Mouse (Mus musculus) kidney, postnatal 0 days (tissue): ENCODE data around the gene Zmynd8. TPM values are rescaled to one million over a fixed set of nuclear protein-coding genes. Genes with fewer than 3 reads are reported as not detected.

Source experiments
- ATAC-seq: fragments of 200-750 bp; cut with Nextera tagmentation; replicated peaks from 2 replicates; pipeline ENCODE4 v1.8.0; 2017; ENCODE audit warnings: low read depth, moderate number of reproducible peaks, moderate TSS enrichment, moderate library complexity; ENCODE audit not compliant: low FRiP score
- DNase-seq: peaks from one replicate; pipeline ENCODE4 v3.0.0-alpha.2; 2016; ENCODE audit warnings: low spot score
- H3K27ac ChIP-seq: fragments of 300-500 bp; sonication (generic); 2 replicates; pipeline ENCODE4 v1.5.1; 2014; ENCODE audit warnings: mild to moderate bottlenecking
- H3K27me3 ChIP-seq: fragments of 300-500 bp; sonication (generic); 2 replicates; pipeline ENCODE4 v1.6.1; 2014; ENCODE audit warnings: low read length, mixed read lengths; ENCODE audit not compliant: insufficient read depth
- H3K36me3 ChIP-seq: fragments of 300-500 bp; sonication (generic); 2 replicates; pipeline ENCODE4 v1.6.1; 2014; ENCODE audit warnings: low read length, mixed read lengths; ENCODE audit not compliant: insufficient read depth
- H3K4me1 ChIP-seq: fragments of 300-500 bp; sonication (generic); replicated peaks from 2 replicates; pipeline ENCODE4 v1.6.1; 2014; ENCODE audit warnings: antibody characterized with exemption, low read length, mixed read lengths; ENCODE audit not compliant: insufficient read depth
- H3K4me2 ChIP-seq: fragments of 300-500 bp; sonication (generic); 2 replicates; pipeline ENCODE4 v1.6.1; 2014; ENCODE audit warnings: mild to moderate bottlenecking, low read length, moderate library complexity, mixed read lengths
- H3K4me3 ChIP-seq: fragments of 300-500 bp; sonication (generic); replicated peaks from 2 replicates; pipeline ENCODE4 v1.5.1; 2014; ENCODE audit warnings: low read depth, low read length
- H3K9ac ChIP-seq: fragments of 300-500 bp; sonication (generic); 2 replicates; pipeline ENCODE4 v1.6.1; 2014; ENCODE audit warnings: low read depth, low read length
- H3K9me3 ChIP-seq: fragments of 300-500 bp; sonication (generic); replicated peaks from 2 replicates; pipeline ENCODE4 v1.6.1; 2016; ENCODE audit warnings: low read length, inconsistent platforms, mixed read lengths
- CTCF ChIP-seq: IDR thresholded peaks from 2 replicates; pipeline ENCODE4 v1.5.1; 2016; ENCODE audit warnings: antibody characterized with exemption, low read depth, mild to moderate bottlenecking, moderate library complexity
- WGBS: fragments of 180-500 bp; shearing (Covaris S2); extraction: QIAGEN DNeasy Blood & Tissue Kit; methylation state at CpG from one replicate; pipeline ENCODE4 v1.1.7; 2014; 5-methylcytosine and 5-hydroxymethylcytosine counted together
- polyA plus RNA-seq: library from polyadenylated mRNA; unstranded; fragments of >200 nt; fragmentation: Nextera tagmentation; extraction: Ambion mirVana; gene quantifications from 2 replicates; pipeline ENCODE4 v1.2.1, GENCODE M21; 2015

Gene Zmynd8
- polyA plus RNA-seq, 1 experiment from 2014 or later, result 39.6 TPM

- peaks cover 50% of the 10 kb centered on the region for H3K4me1 ChIP-seq
- no peak overlapping the region for H3K4me2 ChIP-seq
- H3K36me3 ChIP-seq, result peaks cover 19% of the 10 kb centered on the region
- TF ChIP-seq CTCF, result no peak
- DNase-seq, result no peak
- 42% methylated on average over 16 of the region's 16 CpGs for WGBS
- H3K4me3 ChIP-seq, result no peak overlapping the region
- no peaks in the 10 kb centered on the region for H3K9me3 ChIP-seq
- 0 out of 2 replicates have a peak overlapping the region, but pooled peaks have one; percentile 98 for H3K27ac ChIP-seq
- H3K9ac ChIP-seq, result 0 out of 2 replicates have a peak overlapping the region, but pooled peaks have one; percentile 4
- ATAC-seq, result no peak
- H3K27me3 ChIP-seq, result no peaks in the 10 kb centered on the region
These were observed 44.4 kb downstream of the Zmynd8 start for GRCm38 (mm10) chr2:165854207-165854968.

GRCm38 (mm10) chr2:165852896-165853633 is 45.8 kb downstream of the Zmynd8 start:
- Histone ChIP-seq H3K4me2 (no peak overlapping the region), H3K9me3 (no peaks in the 10 kb centered on the region), H3K9ac (no peak overlapping the region), H3K4me3 (no peak overlapping the region), H3K27me3 (no peaks in the 10 kb centered on the region), H3K4me1 (peaks cover 42% of the 10 kb centered on the region), H3K36me3 (peaks cover 27% of the 10 kb centered on the region), H3K27ac (0 out of 2 replicates have a peak overlapping the region, but pooled peaks have one; percentile 19)
- 76% methylated on average over 9 of the region's 9 CpGs for WGBS
- ATAC-seq (no peak), DNase-seq (no peak)
- TF ChIP-seq CTCF, result no peak

GRCm38 (mm10) chr2:165852453-165852852 is 46.4 kb downstream of the Zmynd8 start:
- H3K36me3 ChIP-seq, result peaks cover 32% of the 10 kb centered on the region
- H3K4me3 ChIP-seq, result no peak overlapping the region
- H3K27me3 ChIP-seq, result no peaks in the 10 kb centered on the region
- ATAC-seq (no peak), DNase-seq (peak; percentile 35)
- H3K9me3 ChIP-seq, result no peaks in the 10 kb centered on the region
- peaks cover 36% of the 10 kb centered on the region for H3K4me1 ChIP-seq
- no peak overlapping the region for H3K9ac ChIP-seq
- 73% methylated on average over 11 of the region's 11 CpGs for WGBS
- peak; percentile 44 for TF ChIP-seq CTCF
- no peak overlapping the region for H3K4me2 ChIP-seq
- H3K27ac ChIP-seq, result peak overlapping the region; percentile 31

- H3K4me2 ChIP-seq, result no peak overlapping the region
- H3K4me3 ChIP-seq, result no peak overlapping the region
- no peaks in the 10 kb centered on the region for H3K9me3 ChIP-seq
- DNase-seq (no peak), ATAC-seq (no peak)
- H3K9ac ChIP-seq, result no peak overlapping the region
- no peaks in the 10 kb centered on the region for H3K27me3 ChIP-seq
- peaks cover 31% of the 10 kb centered on the region for H3K4me1 ChIP-seq
- no peak for TF ChIP-seq CTCF
- peaks cover 35% of the 10 kb centered on the region for H3K36me3 ChIP-seq
- 90% methylated on average over 13 of the region's 13 CpGs for WGBS
- H3K27ac ChIP-seq, result peak overlapping the region; percentile 31
These were observed 46.9 kb downstream of the Zmynd8 start for GRCm38 (mm10) chr2:165851811-165852415.

- H3K9ac ChIP-seq, result no peak overlapping the region
- TF ChIP-seq CTCF, result no peak
- no peaks in the 10 kb centered on the region for H3K27me3 ChIP-seq
- DNase-seq, result no peak
- WGBS, result 77% methylated on average over 6 of the region's 6 CpGs
- H3K4me1 ChIP-seq, result peaks cover 20% of the 10 kb centered on the region; the same call in 1 of the 2 replicates
- H3K36me3 ChIP-seq, result peaks cover 44% of the 10 kb centered on the region
- H3K9me3 ChIP-seq, result no peaks in the 10 kb centered on the region
- no peak overlapping the region for H3K27ac ChIP-seq
- no peak overlapping the region for H3K4me2 ChIP-seq
- H3K4me3 ChIP-seq, result no peak overlapping the region
- ATAC-seq, result no peak
These were observed 48.0 kb downstream of the Zmynd8 start for GRCm38 (mm10) chr2:165850826-165851225.

- Histone ChIP-seq H3K9me3 (no peaks in the 10 kb centered on the region), H3K27ac (no peak overlapping the region; the same call in 1 of the 2 replicates), H3K27me3 (no peaks in the 10 kb centered on the region), H3K4me3 (no peak overlapping the region), H3K9ac (no peak overlapping the region), H3K36me3 (peaks cover 61% of the 10 kb centered on the region), H3K4me1 (peaks cover 13% of the 10 kb centered on the region; the same call in 1 of the 2 replicates), H3K4me2 (no peak overlapping the region)
- WGBS, result 40% methylated on average over 5 of the region's 5 CpGs
- no peak for TF ChIP-seq CTCF
- ATAC-seq, result no peak
- peak; percentile 30 for DNase-seq
These were observed 49.7 kb downstream of the Zmynd8 start for GRCm38 (mm10) chr2:165849129-165849528.
